Mouse (Mus musculus): Measurements from ENCODE around the gene Ly86. TPM values are rescaled to one million over a fixed set of nuclear protein-coding genes. Genes with fewer than 3 reads are reported as not detected.

Gene Ly86
- polyA plus RNA-seq, 1 experiment, result 24.3 TPM

GRCm38 (mm10) chr13:37312951-37313350, 32.1 kb upstream of the Ly86 start:
- no peak overlapping the region for H3K27ac ChIP-seq (ENCODE audit: insufficient read depth, low read length)
- H3K4me1 ChIP-seq (ENCODE audit: control insufficient read depth, insufficient read depth, low read length), result peaks cover 2% of the 10 kb centered on the region; the same call in 1 of the 2 replicates
- H3K4me3 ChIP-seq (ENCODE audit: insufficient read depth, low read length), result no peak overlapping the region
- no peak for TF ChIP-seq CTCF (IDR thresholded peaks at IDR 0.05; ENCODE audit: extremely low read depth, insufficient read depth, low read length)
- no peak for TF ChIP-seq POLR2A (IDR thresholded peaks at IDR 0.05; ENCODE audit: extremely low read depth, insufficient read depth, low read length)

DNA sequence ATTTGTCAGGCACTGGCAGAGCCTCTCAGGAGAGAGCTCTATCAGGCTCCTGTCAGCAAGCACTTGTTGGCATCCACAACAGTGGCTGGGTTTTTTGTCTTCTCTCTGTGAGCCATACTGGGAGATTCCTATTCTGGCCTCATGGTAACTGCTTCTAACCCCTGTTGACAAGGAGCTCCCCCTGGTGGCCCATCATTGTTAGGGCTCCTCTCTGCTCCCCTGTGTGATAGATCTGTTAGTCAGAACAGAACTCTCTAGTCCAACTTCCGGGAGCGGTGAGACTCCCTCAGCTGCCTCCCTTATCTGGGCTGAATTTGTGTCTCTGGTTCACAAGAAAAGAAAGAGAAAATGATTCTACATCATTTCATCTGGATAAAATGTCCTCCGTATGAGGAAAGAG, 19.5 kb upstream of the Ly86 start:
- no peak overlapping the region for H3K27ac ChIP-seq (ENCODE audit: insufficient read depth, low read length)
- no peak overlapping the region for H3K4me3 ChIP-seq (ENCODE audit: insufficient read depth, low read length)
- no peak for TF ChIP-seq POLR2A (IDR thresholded peaks at IDR 0.05; ENCODE audit: extremely low read depth, insufficient read depth, low read length)
- peak; percentile 62; the same call in 1 of the 2 replicates for TF ChIP-seq CTCF (IDR thresholded peaks at IDR 0.05; ENCODE audit: extremely low read depth, insufficient read depth, low read length)
- no peaks in the 10 kb centered on the region; the same call in 1 of the 2 replicates for H3K4me1 ChIP-seq (ENCODE audit: control insufficient read depth, insufficient read depth, low read length)

DNA sequence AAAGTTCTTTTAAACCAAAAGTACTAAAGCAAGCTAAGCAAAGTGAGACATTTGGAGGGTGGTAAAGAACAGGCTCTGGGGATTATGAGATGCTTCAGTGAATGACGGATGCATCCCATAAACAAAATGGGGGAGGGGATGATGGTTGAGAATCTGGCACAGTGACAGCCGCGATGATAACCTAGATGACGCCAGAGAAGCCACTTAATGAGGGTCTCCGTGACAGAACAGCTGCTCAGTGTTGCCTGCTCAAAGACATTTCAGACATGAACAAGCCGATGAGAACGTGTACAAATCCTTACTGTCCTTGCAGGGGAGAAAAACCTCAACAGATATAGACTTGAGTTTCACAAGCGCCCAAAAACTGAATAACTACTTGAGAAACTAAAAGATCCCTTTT, 15.3 kb upstream of the Ly86 start:
- no peak for TF ChIP-seq POLR2A (IDR thresholded peaks at IDR 0.05; ENCODE audit: extremely low read depth, insufficient read depth, low read length)
- no peak for TF ChIP-seq CTCF (IDR thresholded peaks at IDR 0.05; ENCODE audit: extremely low read depth, insufficient read depth, low read length)
- H3K4me1 ChIP-seq (ENCODE audit: control insufficient read depth, insufficient read depth, low read length), result no peaks in the 10 kb centered on the region; the same call in 1 of the 2 replicates
- H3K4me3 ChIP-seq (ENCODE audit: insufficient read depth, low read length), result no peak overlapping the region
- H3K27ac ChIP-seq (ENCODE audit: insufficient read depth, low read length), result no peak overlapping the region

- TF ChIP-seq POLR2A (IDR thresholded peaks at IDR 0.05; ENCODE audit: extremely low read depth, insufficient read depth, low read length), result no peak
- no peak for TF ChIP-seq CTCF (IDR thresholded peaks at IDR 0.05; ENCODE audit: extremely low read depth, insufficient read depth, low read length)
- no peak overlapping the region for H3K4me3 ChIP-seq (ENCODE audit: insufficient read depth, low read length)
- no peaks in the 10 kb centered on the region; the same call in 1 of the 2 replicates for H3K4me1 ChIP-seq (ENCODE audit: control insufficient read depth, insufficient read depth, low read length)
- H3K27ac ChIP-seq (ENCODE audit: insufficient read depth, low read length), result no peak overlapping the region
Measured at GRCm38 (mm10) chr13:37330971-37331370, 14.0 kb upstream of the Ly86 start.

- no peaks in the 10 kb centered on the region for H3K4me1 ChIP-seq (ENCODE audit: control insufficient read depth, insufficient read depth, low read length)
- no peak overlapping the region for H3K27ac ChIP-seq (ENCODE audit: insufficient read depth, low read length)
- TF ChIP-seq POLR2A (IDR thresholded peaks at IDR 0.05; ENCODE audit: extremely low read depth, insufficient read depth, low read length) (no peak), CTCF (IDR thresholded peaks at IDR 0.05; ENCODE audit: extremely low read depth, insufficient read depth, low read length) (no peak)
- no peak overlapping the region for H3K4me3 ChIP-seq (ENCODE audit: insufficient read depth, low read length)
Measured at GRCm38 (mm10) chr13:37332779-37333543, 12.0 kb upstream of the Ly86 start.

GRCm38 (mm10) chr13:37333544-37333870, 11.5 kb upstream of the Ly86 start:
- no peak for TF ChIP-seq CTCF (IDR thresholded peaks at IDR 0.05; ENCODE audit: extremely low read depth, insufficient read depth, low read length)
- no peak for TF ChIP-seq POLR2A (IDR thresholded peaks at IDR 0.05; ENCODE audit: extremely low read depth, insufficient read depth, low read length)
- Histone ChIP-seq H3K27ac (ENCODE audit: insufficient read depth, low read length) (no peak overlapping the region), H3K4me3 (ENCODE audit: insufficient read depth, low read length) (no peak overlapping the region)

GRCm38 (mm10) chr13:37337269-37337668, 7.7 kb upstream of the Ly86 start:
- no peak overlapping the region for H3K4me3 ChIP-seq (ENCODE audit: insufficient read depth, low read length)
- no peak for TF ChIP-seq CTCF (IDR thresholded peaks at IDR 0.05; ENCODE audit: extremely low read depth, insufficient read depth, low read length)

More at GRCm38 (mm10) chr13:37333544-37333870, 11.5 kb upstream of the Ly86 start:
- H3K4me1 ChIP-seq (ENCODE audit: control insufficient read depth, insufficient read depth, low read length), result no peaks in the 10 kb centered on the region

GRCm38 (mm10) chr13:37337871-37338270, 7.1 kb upstream of the Ly86 start:
- Histone ChIP-seq H3K27ac (ENCODE audit: insufficient read depth, low read length) (no peak overlapping the region), H3K4me1 (ENCODE audit: control insufficient read depth, insufficient read depth, low read length) (no peaks in the 10 kb centered on the region), H3K4me3 (ENCODE audit: insufficient read depth, low read length) (no peak overlapping the region)
- TF ChIP-seq CTCF (IDR thresholded peaks at IDR 0.05; ENCODE audit: extremely low read depth, insufficient read depth, low read length), result no peak
- no peak for TF ChIP-seq POLR2A (IDR thresholded peaks at IDR 0.05; ENCODE audit: extremely low read depth, insufficient read depth, low read length)

More at GRCm38 (mm10) chr13:37337269-37337668, 7.7 kb upstream of the Ly86 start:
- H3K4me1 ChIP-seq (ENCODE audit: control insufficient read depth, insufficient read depth, low read length), result no peaks in the 10 kb centered on the region
- H3K27ac ChIP-seq (ENCODE audit: insufficient read depth, low read length), result no peak overlapping the region

- no peak overlapping the region for H3K27ac ChIP-seq (ENCODE audit: insufficient read depth, low read length)
- H3K4me3 ChIP-seq (ENCODE audit: insufficient read depth, low read length), result no peak overlapping the region
- no peaks in the 10 kb centered on the region for H3K4me1 ChIP-seq (ENCODE audit: control insufficient read depth, insufficient read depth, low read length)
- no peak for TF ChIP-seq POLR2A (IDR thresholded peaks at IDR 0.05; ENCODE audit: extremely low read depth, insufficient read depth, low read length)
- TF ChIP-seq CTCF (IDR thresholded peaks at IDR 0.05; ENCODE audit: extremely low read depth, insufficient read depth, low read length), result no peak
Measured at GRCm38 (mm10) chr13:37342804-37343203, 2.2 kb upstream of the Ly86 start.

DNA sequence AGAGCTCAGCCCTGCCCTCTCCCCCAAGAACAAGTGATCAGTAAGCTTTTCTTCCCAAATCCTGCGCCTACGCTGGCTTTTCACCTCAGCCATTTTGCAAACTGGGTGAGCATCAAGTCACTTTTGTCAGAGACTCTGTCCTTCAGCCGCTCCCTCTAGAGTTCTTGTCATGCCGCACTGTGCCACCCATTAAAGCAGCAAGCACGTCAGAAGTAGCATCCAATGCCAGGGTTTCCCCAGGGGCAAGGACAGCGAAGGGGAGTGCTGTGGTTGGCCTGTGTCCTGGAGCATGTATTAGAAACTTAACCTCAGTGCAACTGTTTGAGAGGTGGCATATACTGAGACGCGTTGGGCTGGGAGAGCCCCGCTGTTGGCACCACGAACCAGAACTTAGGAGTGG, 815 bp downstream of the Ly86 start:
- Histone ChIP-seq H3K4me1 (ENCODE audit: control insufficient read depth, insufficient read depth, low read length) (no peaks in the 10 kb centered on the region), H3K4me3 (ENCODE audit: insufficient read depth, low read length) (peak overlapping the region; percentile 17; the same call in 1 of the 2 replicates), H3K27ac (ENCODE audit: insufficient read depth, low read length) (no peak overlapping the region)
- TF ChIP-seq POLR2A (IDR thresholded peaks at IDR 0.05; ENCODE audit: extremely low read depth, insufficient read depth, low read length) (no peak), CTCF (IDR thresholded peaks at IDR 0.05; ENCODE audit: extremely low read depth, insufficient read depth, low read length) (no peak)
